Mouse (Mus musculus) cortical plate, adult 2 months (tissue): ENCODE results near the gene Asic3.

Source experiments
- CTCF ChIP-seq: fragments of 200-500 bp; IDR thresholded peaks from 2 replicates; pipeline ENCODE4 v1.5.1; 2011; ENCODE audit warnings: mild to moderate bottlenecking, control low read depth, low read length; ENCODE audit not compliant: insufficient read depth; ENCODE audit errors: extremely low read depth
- POLR2A ChIP-seq: fragments of 200-500 bp; IDR thresholded peaks from 2 replicates; pipeline ENCODE4 v1.6.1; 2011; ENCODE audit warnings: mild to moderate bottlenecking, low read length, control low read depth; ENCODE audit not compliant: insufficient read depth; ENCODE audit errors: extremely low read depth

GRCm38 (mm10) chr5:24379501-24379900 lies 33.7 kb upstream of the Asic3 start:
- no peak for TF ChIP-seq CTCF
- TF ChIP-seq POLR2A: no peak
